Mouse (Mus musculus): ENCODE measurements around the gene Cyb561d1.

Cyb561d1 gene

GRCm38 (mm10) chr3:108203621-108204325, 2.8 kb upstream of the Cyb561d1 start:
- peak; percentile 73 for DNase-seq (ENCODE audit: low read depth, low spot score)

- DNase-seq (ENCODE audit: low read depth, low spot score): no peak
These were observed 2.2 kb upstream of the Cyb561d1 start for GRCm38 (mm10) chr3:108203212-108203611.

GRCm38 (mm10) chr3:108202506-108202905, 1.5 kb upstream of the Cyb561d1 start:
- DNase-seq (ENCODE audit: low read depth, low spot score): no peak

GRCm38 (mm10) chr3:108199231-108199630, 1.8 kb downstream of the Cyb561d1 start:
- no peak for DNase-seq (ENCODE audit: low read depth, low spot score)

GRCm38 (mm10) chr3:108197066-108197497, 3.9 kb downstream of the Cyb561d1 start:
- DNase-seq (ENCODE audit: low read depth, low spot score): no peak

- no peak for DNase-seq (ENCODE audit: low read depth, low spot score)
These were observed 4.9 kb downstream of the Cyb561d1 start for GRCm38 (mm10) chr3:108195941-108196590.

- no peak for DNase-seq (ENCODE audit: low read depth, low spot score)
These were observed 5.7 kb downstream of the Cyb561d1 start for GRCm38 (mm10) chr3:108195287-108195686.

GRCm38 (mm10) chr3:108193686-108194085, 7.3 kb downstream of the Cyb561d1 start:
- DNase-seq (ENCODE audit: low read depth, low spot score): no peak

GRCm38 (mm10) chr3:108189897-108190296, 11.1 kb downstream of the Cyb561d1 start:
- no peak for DNase-seq (ENCODE audit: low read depth, low spot score)

GRCm38 (mm10) chr3:108188716-108189490, 12.1 kb downstream of the Cyb561d1 start:
- peak; percentile 69 for DNase-seq (ENCODE audit: low read depth, low spot score)

- DNase-seq (ENCODE audit: low read depth, low spot score): no peak
These were observed 13.8 kb downstream of the Cyb561d1 start for GRCm38 (mm10) chr3:108187111-108187795.

- DNase-seq (ENCODE audit: low read depth, low spot score): no peak
These were observed 14.6 kb downstream of the Cyb561d1 start, which contains the start of gene Amigo1 for GRCm38 (mm10) chr3:108186098-108187047. Gene Amigo1, plus strand, starts transcription at chr3:108186335.

GRCm38 (mm10) chr3:108185460-108186097, 15.4 kb downstream of the Cyb561d1 start:
- DNase-seq (ENCODE audit: low read depth, low spot score): peak; percentile 50

- DNase-seq (ENCODE audit: low read depth, low spot score): no peak
These were observed 16.3 kb downstream of the Cyb561d1 start for GRCm38 (mm10) chr3:108184742-108185141.

- no peak for DNase-seq (ENCODE audit: low read depth, low spot score)
These were observed 20.5 kb downstream of the Cyb561d1 start for GRCm38 (mm10) chr3:108180514-108180913.

- DNase-seq (ENCODE audit: low read depth, low spot score): no peak
These were observed 22.0 kb downstream of the Cyb561d1 start for GRCm38 (mm10) chr3:108178756-108179715.

GRCm38 (mm10) chr3:108174672-108175531, 26.1 kb downstream of the Cyb561d1 start:
- no peak for DNase-seq (ENCODE audit: low read depth, low spot score)

- DNase-seq (ENCODE audit: low read depth, low spot score): no peak
These were observed 31.8 kb downstream of the Cyb561d1 start for GRCm38 (mm10) chr3:108169199-108169598.
